Mouse (Mus musculus): ENCODE results near the gene Rbm43. TPM values are rescaled to one million over a fixed set of nuclear protein-coding genes. Genes with fewer than 3 reads are reported as not detected.
A peak's percentile ranks its signal among the peaks of the same experiment; 100 is the strongest.

Gene Rbm43
- polyA plus RNA-seq (2012; rRNA removed) = 6.4 and 6.6 TPM in 2 replicates

GRCm38 (mm10) chr2:51934574-51935334, at the start of gene Rbm43:
TSS of gene Rbm43 (minus strand) at chr2:51935163.
- Histone ChIP-seq H3K36me3 (ENCODE audit: control insufficient read depth, insufficient read depth, low read length) (no peaks in the 10 kb centered on the region), H3K27me3 (replicated peaks; ENCODE audit: control insufficient read depth, insufficient read depth, low read length) (no peaks in the 10 kb centered on the region), H3K4me3 (ENCODE audit: insufficient read depth, low read depth, low read length) (peak within 1 kb of the TSS; percentile 80), H3K27ac (ENCODE audit: insufficient read depth, low read depth, low read length) (0 out of 2 replicates have a peak within 1 kb of the TSS, but pooled peaks have one; percentile 24), H3K4me1 (ENCODE audit: control insufficient read depth, insufficient read depth, low read length) (no peaks in the 10 kb centered on the region; the same call in 1 of the 2 replicates)
- under 1% methylated on average over 48 of the region's 48 CpGs for WGBS
- TF ChIP-seq CTCF (conservative IDR thresholded peaks at IDR 0.05; ENCODE audit: insufficient read depth, insufficient read length, low read depth, low read length) (no peak), POLR2A (IDR thresholded peaks at IDR 0.05; ENCODE audit: low read depth, low read length) (no peak)
- DNase-seq = peak; percentile 80

GRCm38 (mm10) chr2:51982288-51982687, 47.3 kb upstream of the Rbm43 start:
- WGBS = 50% methylated on average over 13 of the region's 13 CpGs
- Histone ChIP-seq H3K36me3 (ENCODE audit: control insufficient read depth, insufficient read depth, low read length) (no peaks in the 10 kb centered on the region), H3K4me3 (ENCODE audit: insufficient read depth, low read depth, low read length) (peak overlapping the region; percentile 32; the same call in 1 of the 2 replicates), H3K27me3 (replicated peaks; ENCODE audit: control insufficient read depth, insufficient read depth, low read length) (no peaks in the 10 kb centered on the region), H3K4me1 (ENCODE audit: control insufficient read depth, insufficient read depth, low read length) (peaks cover 4% of the 10 kb centered on the region; the same call in 1 of the 2 replicates), H3K27ac (ENCODE audit: insufficient read depth, low read depth, low read length) (peak overlapping the region; percentile 35)
- TF ChIP-seq CTCF (conservative IDR thresholded peaks at IDR 0.05; ENCODE audit: insufficient read depth, insufficient read length, low read depth, low read length) = no peak
- TF ChIP-seq POLR2A (IDR thresholded peaks at IDR 0.05; ENCODE audit: low read depth, low read length) = no peak
- peak; percentile 12 for DNase-seq

- TF ChIP-seq POLR2A (IDR thresholded peaks at IDR 0.05; ENCODE audit: low read depth, low read length) = no peak
- Histone ChIP-seq H3K4me1 (ENCODE audit: control insufficient read depth, insufficient read depth, low read length) (peaks cover 4% of the 10 kb centered on the region; the same call in 1 of the 2 replicates), H3K36me3 (ENCODE audit: control insufficient read depth, insufficient read depth, low read length) (no peaks in the 10 kb centered on the region), H3K27me3 (replicated peaks; ENCODE audit: control insufficient read depth, insufficient read depth, low read length) (no peaks in the 10 kb centered on the region), H3K4me3 (ENCODE audit: insufficient read depth, low read depth, low read length) (peak overlapping the region; percentile 35; the same call in 1 of the 2 replicates), H3K27ac (ENCODE audit: insufficient read depth, low read depth, low read length) (peak overlapping the region; percentile 91)
- 46% methylated on average over 11 of the region's 11 CpGs for WGBS
- DNase-seq = peak; percentile 72
These were observed 46.7 kb upstream of the Rbm43 start for GRCm38 (mm10) chr2:51981630-51982029.

- peak within 1 kb of the TSS; percentile 77 for H3K27ac ChIP-seq (ENCODE audit: insufficient read depth, low read depth, low read length)
- H3K27me3 ChIP-seq (replicated peaks; ENCODE audit: control insufficient read depth, insufficient read depth, low read length) = no peaks in the 10 kb centered on the region
- no peaks in the 10 kb centered on the region for H3K36me3 ChIP-seq (ENCODE audit: control insufficient read depth, insufficient read depth, low read length)
- WGBS = 62% methylated on average over 9 of the region's 9 CpGs
- DNase-seq = no peak
- peak within 1 kb of the TSS; percentile 65 for H3K4me3 ChIP-seq (ENCODE audit: insufficient read depth, low read depth, low read length)
- H3K4me1 ChIP-seq (ENCODE audit: control insufficient read depth, insufficient read depth, low read length) = peaks cover 5% of the 10 kb centered on the region
- no peak for TF ChIP-seq CTCF (conservative IDR thresholded peaks at IDR 0.05; ENCODE audit: insufficient read depth, insufficient read length, low read depth, low read length)
- no peak for TF ChIP-seq POLR2A (IDR thresholded peaks at IDR 0.05; ENCODE audit: low read depth, low read length)
These were observed 38.5 kb upstream of the Rbm43 start, which contains the start of gene Nmi for GRCm38 (mm10) chr2:51973410-51973968. TSS of gene Nmi (minus strand) at chr2:51973494.

- no peaks in the 10 kb centered on the region for H3K36me3 ChIP-seq (ENCODE audit: control insufficient read depth, insufficient read depth, low read length)
- under 1% methylated on average over 40 of the region's 40 CpGs for WGBS
- peak overlapping the region; percentile 77 for H3K27ac ChIP-seq (ENCODE audit: insufficient read depth, low read depth, low read length)
- DNase-seq = peak; percentile 75
- peak overlapping the region; percentile 65 for H3K4me3 ChIP-seq (ENCODE audit: insufficient read depth, low read depth, low read length)
- H3K4me1 ChIP-seq (ENCODE audit: control insufficient read depth, insufficient read depth, low read length) = peaks cover 5% of the 10 kb centered on the region
- no peaks in the 10 kb centered on the region for H3K27me3 ChIP-seq (replicated peaks; ENCODE audit: control insufficient read depth, insufficient read depth, low read length)
- TF ChIP-seq POLR2A (IDR thresholded peaks at IDR 0.05; ENCODE audit: low read depth, low read length) (peak; percentile 15), CTCF (conservative IDR thresholded peaks at IDR 0.05; ENCODE audit: insufficient read depth, insufficient read length, low read depth, low read length) (no peak)
These were observed 37.9 kb upstream of the Rbm43 start for GRCm38 (mm10) chr2:51972641-51973409.

GRCm38 (mm10) chr2:51972142-51972541, 37.2 kb upstream of the Rbm43 start:
- peak; percentile 63 for DNase-seq
- peaks cover 5% of the 10 kb centered on the region for H3K4me1 ChIP-seq (ENCODE audit: control insufficient read depth, insufficient read depth, low read length)
- peak overlapping the region; percentile 77 for H3K27ac ChIP-seq (ENCODE audit: insufficient read depth, low read depth, low read length)
- WGBS = 9% methylated on average over 5 of the region's 5 CpGs
- TF ChIP-seq POLR2A (IDR thresholded peaks at IDR 0.05; ENCODE audit: low read depth, low read length) = no peak
- no peak for TF ChIP-seq CTCF (conservative IDR thresholded peaks at IDR 0.05; ENCODE audit: insufficient read depth, insufficient read length, low read depth, low read length)
- peak overlapping the region; percentile 60 for H3K4me3 ChIP-seq (ENCODE audit: insufficient read depth, low read depth, low read length)
- H3K27me3 ChIP-seq (replicated peaks; ENCODE audit: control insufficient read depth, insufficient read depth, low read length) = no peaks in the 10 kb centered on the region
- no peaks in the 10 kb centered on the region for H3K36me3 ChIP-seq (ENCODE audit: control insufficient read depth, insufficient read depth, low read length)
